Mouse (Mus musculus) MEL (cell line): ENCODE data around the gene Snrnp27. TPM values are rescaled to one million over a fixed set of nuclear protein-coding genes. Genes with fewer than 3 reads are reported as not detected.

Source experiments
- DNase-seq: peaks from one replicate; pipeline ENCODE4 v3.0.0; 2011; ENCODE audit warnings: low read depth, low spot score
- H3K27ac ChIP-seq: 2 replicates; pipeline ENCODE4 v1.5.1; 2012; ENCODE audit warnings: low read depth, mild to moderate bottlenecking, control low read depth, low read length, moderate library complexity; ENCODE audit not compliant: control insufficient read depth
- H3K27me3 ChIP-seq, 2 experiments: fragments of 150-350 bp in 1 of 2; sonication (generic) in 1 of 2; 2 replicates each; pipeline ENCODE4 v1.6.1; 2012; ENCODE audit warnings: low read length in 2 of 2, mild to moderate bottlenecking in 2 of 2, improper control_type of control experiment in 1 of 2, moderate library complexity in 1 of 2; ENCODE audit not compliant: insufficient read depth in 2 of 2, control insufficient read depth in 1 of 2
- H3K36me3 ChIP-seq, 2 experiments: 2 replicates each; pipeline ENCODE4 v1.6.1; 2012 to 2014; ENCODE audit warnings: low read length in 2 of 2, improper control_type of control experiment in 1 of 2, inconsistent platforms in 1 of 2, mild to moderate bottlenecking in 1 of 2; ENCODE audit not compliant: insufficient read depth in 2 of 2, control insufficient read depth in 1 of 2
- H3K4me1 ChIP-seq, 2 experiments: fragments of 150-350 bp in 1 of 2; sonication (generic) in 1 of 2; 2 replicates each; pipeline ENCODE4 v1.6.1; 2012; ENCODE audit warnings: low read length in 2 of 2, improper control_type of control experiment in 1 of 2, mild to moderate bottlenecking in 1 of 2; ENCODE audit not compliant: insufficient read depth in 2 of 2, control insufficient read depth in 1 of 2
- H3K4me3 ChIP-seq, 2 experiments: fragments of 150-350 bp in 1 of 2; sonication (generic) in 1 of 2; 2 replicates each; pipeline ENCODE4 v1.5.1; 2012; ENCODE audit warnings: low read depth in 2 of 2, low read length in 2 of 2, mild to moderate bottlenecking in 2 of 2, moderate library complexity in 2 of 2, control low read depth in 1 of 2, improper control_type of control experiment in 1 of 2; ENCODE audit not compliant: control insufficient read depth in 1 of 2, insufficient read depth in 1 of 2
- H3K79me2 ChIP-seq: 2 replicates; pipeline ENCODE4 v1.6.1; 2012; ENCODE audit warnings: mild to moderate bottlenecking, low read length, moderate library complexity; ENCODE audit not compliant: control insufficient read depth, poor library complexity, insufficient read depth
- H3K9ac ChIP-seq: 2 replicates; pipeline ENCODE4 v1.6.1; 2012; ENCODE audit warnings: low read depth, mild to moderate bottlenecking, control low read depth, low read length, moderate library complexity; ENCODE audit not compliant: control insufficient read depth, poor library complexity, severe bottlenecking
- H3K9me3 ChIP-seq: fragments of 150-350 bp; sonication (generic); replicated peaks from 2 replicates; pipeline ENCODE4 v1.6.1; 2012; ENCODE audit warnings: mild to moderate bottlenecking, low read length, improper control_type of control experiment, moderate library complexity; ENCODE audit not compliant: insufficient read depth
- BHLHE40 ChIP-seq: IDR thresholded peaks from 2 replicates; pipeline ENCODE4 v1.6.1; 2012; ENCODE audit warnings: low read depth, mild to moderate bottlenecking, inconsistent platforms, low read length, improper control_type of control experiment, borderline replicate concordance
- CHD2 ChIP-seq: IDR thresholded peaks from 2 replicates; pipeline ENCODE4 v1.6.1; 2011; ENCODE audit warnings: low read length, improper control_type of control experiment
- CTCF ChIP-seq, 3 experiments: IDR thresholded peaks in 2 of 3; conservative IDR thresholded peaks in 1 of 3; 2 replicates each; pipeline ENCODE4 v1.5.1; 2011 to 2012; ENCODE audit warnings: low read length in 3 of 3, low read depth in 2 of 3, mild to moderate bottlenecking in 2 of 3, improper control_type of control experiment in 1 of 3, inconsistent platforms in 1 of 3, mixed read lengths in 1 of 3, moderate library complexity in 1 of 3; ENCODE audit not compliant: control insufficient read depth in 1 of 3, insufficient read depth in 1 of 3, poor library complexity in 1 of 3, severe bottlenecking in 1 of 3
- E2F4 ChIP-seq: IDR thresholded peaks from 2 replicates; pipeline ENCODE4 v1.6.1; 2011; ENCODE audit warnings: low read depth, low read length, improper control_type of control experiment, borderline replicate concordance
- ELF1 ChIP-seq: IDR thresholded peaks from 2 replicates; pipeline ENCODE4 v1.6.1; 2014; ENCODE audit warnings: low read depth, mild to moderate bottlenecking, inconsistent platforms, low read length, improper control_type of control experiment, moderate library complexity
- ETS1 ChIP-seq: IDR thresholded peaks from 2 replicates; pipeline ENCODE4 v1.6.1; 2012; ENCODE audit warnings: low read depth, mild to moderate bottlenecking, inconsistent platforms, low read length, improper control_type of control experiment, moderate library complexity
- GABPA ChIP-seq: IDR thresholded peaks from 2 replicates; pipeline ENCODE4 v1.6.1; 2012; ENCODE audit warnings: low read depth, mild to moderate bottlenecking, inconsistent platforms, low read length, improper control_type of control experiment, moderate library complexity
- GATA1 ChIP-seq: IDR thresholded peaks from 2 replicates; pipeline ENCODE4 v1.6.1; 2011; ENCODE audit warnings: low read depth, low read length, improper control_type of control experiment
- HCFC1 ChIP-seq: IDR thresholded peaks from 2 replicates; pipeline ENCODE4 v1.6.1; 2012; ENCODE audit warnings: low read depth, mild to moderate bottlenecking, inconsistent platforms, low read length, improper control_type of control experiment, moderate library complexity
- JUND ChIP-seq: IDR thresholded peaks from 2 replicates; pipeline ENCODE4 v1.6.1; 2011; ENCODE audit warnings: low read depth, mild to moderate bottlenecking, improper control_type of control experiment, low read length
- KAT2A ChIP-seq: conservative IDR thresholded peaks from 2 replicates; pipeline ENCODE4 v1.6.1; 2012; ENCODE audit warnings: low read depth, low read length, improper control_type of control experiment, inconsistent platforms
- MAX ChIP-seq: IDR thresholded peaks from 2 replicates; pipeline ENCODE4 v1.6.1; 2011; ENCODE audit warnings: low read length, improper control_type of control experiment
- MAZ ChIP-seq: IDR thresholded peaks from 2 replicates; pipeline ENCODE4 v1.6.1; 2012; ENCODE audit warnings: low read depth, mild to moderate bottlenecking, inconsistent platforms, low read length, improper control_type of control experiment
- MEF2A ChIP-seq: IDR thresholded peaks from 2 replicates; pipeline ENCODE4 v1.6.1; 2014; ENCODE audit warnings: low read depth, mild to moderate bottlenecking, inconsistent platforms, low read length, improper control_type of control experiment; ENCODE audit not compliant: poor library complexity, insufficient replicate concordance, severe bottlenecking; ENCODE audit errors: extremely low read depth
- MXI1 ChIP-seq: IDR thresholded peaks from 2 replicates; pipeline ENCODE4 v1.6.1; 2011; ENCODE audit warnings: mild to moderate bottlenecking, low read depth, low read length, improper control_type of control experiment
- MYB ChIP-seq: IDR thresholded peaks from 2 replicates; pipeline ENCODE4 v1.6.1; 2011; ENCODE audit warnings: mild to moderate bottlenecking, low read depth, low read length, improper control_type of control experiment
- MYC ChIP-seq: IDR thresholded peaks from 2 replicates; pipeline ENCODE4 v1.6.1; 2011; ENCODE audit warnings: low read depth, mild to moderate bottlenecking, low read length, improper control_type of control experiment, moderate library complexity
- NRF1 ChIP-seq: IDR thresholded peaks from 2 replicates; pipeline ENCODE4 v1.6.1; 2014; ENCODE audit warnings: low read depth, mild to moderate bottlenecking, inconsistent platforms, low read length, improper control_type of control experiment, moderate library complexity; ENCODE audit not compliant: poor library complexity, insufficient read depth, severe bottlenecking
- POLR2A ChIP-seq, 2 experiments: IDR thresholded peaks; 2 replicates each; pipeline ENCODE4 v1.6.1; 2011 to 2012; ENCODE audit warnings: low read length in 2 of 2, mild to moderate bottlenecking in 2 of 2, control low read depth in 1 of 2, improper control_type of control experiment in 1 of 2, low read depth in 1 of 2, moderate library complexity in 1 of 2; ENCODE audit not compliant: control insufficient read depth in 1 of 2, insufficient read depth in 1 of 2, poor library complexity in 1 of 2
- POLR2AphosphoS2 ChIP-seq: IDR thresholded peaks from 2 replicates; pipeline ENCODE4 v1.6.1; 2011; ENCODE audit warnings: low read length, improper control_type of control experiment
- POLR2AphosphoS5 ChIP-seq: IDR thresholded peaks from 2 replicates; pipeline ENCODE4 v1.6.1; 2012; ENCODE audit warnings: low read depth, borderline replicate concordance, mild to moderate bottlenecking, inconsistent platforms, low read length, moderate library complexity, mixed read lengths
- RAD21 ChIP-seq: IDR thresholded peaks from 2 replicates; pipeline ENCODE4 v1.6.1; 2011; ENCODE audit warnings: mild to moderate bottlenecking, low read depth, low read length, improper control_type of control experiment
- RCOR1 ChIP-seq: IDR thresholded peaks from 2 replicates; pipeline ENCODE4 v1.6.1; 2012; ENCODE audit warnings: low read depth, mild to moderate bottlenecking, inconsistent platforms, low read length, improper control_type of control experiment
- SIN3A ChIP-seq: IDR thresholded peaks from 2 replicates; pipeline ENCODE4 v1.6.1; 2012; ENCODE audit warnings: low read length, improper control_type of control experiment, inconsistent platforms
- SMC3 ChIP-seq: IDR thresholded peaks from 2 replicates; pipeline ENCODE4 v1.6.1; 2011; ENCODE audit warnings: low read depth, low read length, improper control_type of control experiment
- TAL1 ChIP-seq: IDR thresholded peaks from 2 replicates; pipeline ENCODE4 v1.6.1; 2012; ENCODE audit warnings: mild to moderate bottlenecking, inconsistent platforms, low read length, moderate library complexity, mixed read lengths
- TBP ChIP-seq: IDR thresholded peaks from 2 replicates; pipeline ENCODE4 v1.8.0; 2011; ENCODE audit warnings: low read depth, low read length, improper control_type of control experiment
- TCF12 ChIP-seq: IDR thresholded peaks from 2 replicates; pipeline ENCODE4 v1.6.1; 2014; ENCODE audit warnings: low read depth, mild to moderate bottlenecking, inconsistent platforms, low read length, improper control_type of control experiment, moderate library complexity
- USF1 ChIP-seq: IDR thresholded peaks from 2 replicates; pipeline ENCODE4 v1.6.1; 2014; ENCODE audit warnings: low read depth, mild to moderate bottlenecking, inconsistent platforms, low read length, improper control_type of control experiment, moderate library complexity
- ZC3H11A ChIP-seq: IDR thresholded peaks from 2 replicates; pipeline ENCODE4 v1.6.1; 2012; ENCODE audit warnings: low read depth, mild to moderate bottlenecking, inconsistent platforms, low read length, improper control_type of control experiment
- ZKSCAN1 ChIP-seq: IDR thresholded peaks from 2 replicates; pipeline ENCODE4 v1.6.1; 2012; ENCODE audit warnings: low read depth, mild to moderate bottlenecking, inconsistent platforms, low read length, improper control_type of control experiment, moderate library complexity
- ZMIZ1 ChIP-seq: IDR thresholded peaks from 2 replicates; pipeline ENCODE4 v1.6.1; 2012; ENCODE audit warnings: low read depth, mild to moderate bottlenecking, inconsistent platforms, low read length, improper control_type of control experiment, moderate library complexity
- polyA plus RNA-seq, 2 experiments: library from polyadenylated mRNA; stranded (reverse) in 1 of 2; unstranded in 1 of 2; fragments of >175 nt in 1 of 2; fragments of >200 nt in 1 of 2; gene quantifications; 2 replicates each; pipeline versions ENCODE4 v1.2.1 to v1.2.4; 2012; ENCODE audit warnings: low replicate concordance in 2 of 2, low read depth in 1 of 2; ENCODE audit not compliant: insufficient read length in 2 of 2, insufficient read depth in 1 of 2, missing spikeins in 1 of 2
- total RNA-seq: library from RNA; depleted of rRNA; stranded (reverse); fragments of 300-350 nt; gene quantifications from 2 replicates; pipeline ENCODE4 v1.2.3, GENCODE M21; 2012

The Snrnp27 gene
- total and polyA plus RNA-seq, 3 experiments, result 79.3 to 225 (median 106) TPM

- TF ChIP-seq MYC, result no peak; the same call in 1 of the 2 replicates
Measured at GRCm38 (mm10) chr6:86683872-86684654, at the start of gene Snrnp27 (continued).

- H3K4me3 ChIP-seq, result peak within 1 kb of the TSS; percentile 86 to 90
- H3K36me3 ChIP-seq, result peaks cover 0 to 16% of the 10 kb centered on the region in 2 experiments; a peak in 2 of 4 replicates
- no peaks in the 10 kb centered on the region for H3K9me3 ChIP-seq
- H3K9ac ChIP-seq, result peak within 1 kb of the TSS; percentile 87
- peak; percentile 97 for DNase-seq
- H3K27ac ChIP-seq, result peak within 1 kb of the TSS; percentile 61
- H3K79me2 ChIP-seq, result peaks cover 12% of the 10 kb centered on the region
- no peaks in the 10 kb centered on the region for H3K27me3 ChIP-seq
- H3K4me1 ChIP-seq, result peaks cover 0 to 16% of the 10 kb centered on the region in 2 experiments; a peak in 3 of 4 replicates
- no peak for TF ChIP-seq MEF2A
- no peak for TF ChIP-seq ZKSCAN1
- TF ChIP-seq GATA1, result no peak
- no peak for TF ChIP-seq E2F4
- no peak for TF ChIP-seq USF1
- TF ChIP-seq JUND, result no peak
- TF ChIP-seq NRF1, result peak; percentile 100; the same call in 1 of the 2 replicates
- no peak for TF ChIP-seq CHD2
- TF ChIP-seq POLR2AphosphoS5, result no peak
- TF ChIP-seq MYC, result no peak
- peak; percentile 82 for TF ChIP-seq SIN3A
- TF ChIP-seq BHLHE40, result no peak
- TF ChIP-seq TAL1, result no peak
- peak; percentile 82 for TF ChIP-seq POLR2AphosphoS2
- TF ChIP-seq POLR2A (IDR thresholded peaks at IDR 0.05; ENCODE audit: control insufficient read depth in 1 of 2, insufficient read depth in 1 of 2, low read depth in 1 of 2, low read length in 2 of 2, poor library complexity in 1 of 2), result peak; percentile 75 to 95
- no peak for TF ChIP-seq RCOR1
- no peak for TF ChIP-seq ZC3H11A
- TF ChIP-seq CTCF (IDR thresholded peaks at IDR 0.05 in 2 of 3, conservative IDR thresholded peaks at IDR 0.05 in 1 of 3; ENCODE audit: control insufficient read depth in 1 of 3, insufficient read depth in 1 of 3, low read depth in 2 of 3, low read length in 3 of 3, poor library complexity in 1 of 3, severe bottlenecking in 1 of 3), result no peak
- TF ChIP-seq MXI1, result peak; percentile 89
- TF ChIP-seq ETS1, result peak; percentile 20; the same call in 1 of the 2 replicates
- TF ChIP-seq KAT2A, result no peak; the same call in 1 of the 2 replicates
- TF ChIP-seq ELF1, result peak; percentile 96
- TF ChIP-seq RAD21, result no peak
- no peak for TF ChIP-seq GABPA
- TF ChIP-seq SMC3, result no peak
- TF ChIP-seq ZMIZ1, result peak; percentile 89
- peak; percentile 46 for TF ChIP-seq TBP
- TF ChIP-seq TCF12, result 0 out of 2 replicates have a peak, but pooled peaks have one; percentile 7
- 0 out of 2 replicates have a peak, but pooled peaks have one; percentile 18 for TF ChIP-seq MAX
- peak; percentile 86 for TF ChIP-seq HCFC1
- no peak for TF ChIP-seq MYB
- TF ChIP-seq MAZ, result peak; percentile 89; the same call in 1 of the 2 replicates
Measured at GRCm38 (mm10) chr6:86733183-86733876, 49.0 kb upstream of the Snrnp27 start, which contains the start of gene Gmcl1. TSS of gene Gmcl1 (minus strand) at chr6:86733383.
